Mouse (Mus musculus) olfactory bulb, adult 2 months (tissue): Measurements from ENCODE around the gene Efcab3.

ENCODE experiments used
- CTCF ChIP-seq: fragments of 200-500 bp; IDR thresholded peaks from 2 replicates; pipeline ENCODE4 v1.5.1; 2012; ENCODE audit warnings: low read depth, mild to moderate bottlenecking, low read length, moderate library complexity; ENCODE audit not compliant: insufficient read depth
- POLR2A ChIP-seq: fragments of 200-500 bp; IDR thresholded peaks from 2 replicates; pipeline ENCODE4 v1.6.1; 2012; ENCODE audit warnings: mild to moderate bottlenecking, low read depth, low read length, moderate library complexity; ENCODE audit not compliant: insufficient read depth

DNA sequence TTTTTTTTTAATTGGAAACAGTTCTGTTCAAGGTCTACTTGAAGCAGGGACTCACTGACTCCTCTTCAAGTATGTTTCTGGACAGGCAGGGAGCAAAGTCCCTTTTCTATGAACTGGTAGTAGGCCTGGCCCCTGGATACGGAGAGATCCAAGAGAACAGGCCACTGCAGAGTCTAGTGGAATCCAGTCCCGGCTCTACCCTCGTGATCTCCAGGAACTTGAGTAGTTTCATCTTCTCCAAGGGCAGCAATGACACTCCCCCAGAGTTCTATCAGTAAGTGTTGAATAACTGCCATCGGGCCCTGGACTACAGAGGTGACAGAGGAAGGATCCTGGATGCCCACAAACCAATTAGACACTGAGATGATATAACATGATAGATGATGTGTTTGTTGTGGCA is 92.5 kb downstream of the Efcab3 start:
- TF ChIP-seq CTCF (no peak), POLR2A (no peak)
